Mouse (Mus musculus): ENCODE data around the gene Vangl2. TPM values are rescaled to one million over a fixed set of nuclear protein-coding genes. Genes with fewer than 3 reads are reported as not detected.

Vangl2 gene
- polyA plus RNA-seq, 1 experiment from 2014 or later: 52.2 TPM

DNA sequence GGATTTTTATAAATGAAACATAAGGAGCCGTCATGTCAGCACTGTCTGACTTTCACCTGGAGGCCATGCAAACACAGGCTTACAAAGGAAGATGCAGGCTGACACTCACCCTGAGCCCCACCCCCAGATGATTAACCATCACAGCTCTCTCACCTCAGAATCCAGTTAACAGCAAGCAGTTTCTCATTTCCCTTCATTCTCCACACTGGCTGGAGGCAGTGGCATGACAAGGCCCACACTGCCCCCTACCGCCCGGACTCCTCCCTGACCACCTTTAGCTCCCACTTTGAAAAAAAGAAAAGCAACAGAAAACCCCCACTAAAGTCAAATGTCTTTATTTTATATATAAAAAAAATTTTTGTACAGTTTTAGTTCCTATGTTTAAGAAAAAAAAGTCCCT, 27.6 kb downstream of the Vangl2 start:
- H3K9ac ChIP-seq (replicated peaks; ENCODE audit: low read depth, low read length): no peak overlapping the region
- WGBS: 54% methylated on average over 3 of the region's 3 CpGs
- H3K4me2 ChIP-seq (ENCODE audit: low read depth, low read length): no peak overlapping the region
- no peaks in the 10 kb centered on the region for H3K9me3 ChIP-seq (ENCODE audit: control insufficient read depth, low read length)
- no peak overlapping the region for H3K4me3 ChIP-seq (ENCODE audit: low read depth, low read length)
- peaks cover 4% of the 10 kb centered on the region; the same call in 1 of the 2 replicates for H3K4me1 ChIP-seq (ENCODE audit: control insufficient read depth, insufficient read depth, low read length)
- H3K36me3 ChIP-seq (ENCODE audit: control insufficient read depth, insufficient read depth, low read length): peaks cover 31% of the 10 kb centered on the region
- no peak overlapping the region for H3K27ac ChIP-seq (ENCODE audit: low read depth, low read length)
- peak; percentile 25; the same call in 1 of the 2 replicates for ATAC-seq (ENCODE audit: low read depth)
- no peaks in the 10 kb centered on the region for H3K27me3 ChIP-seq (ENCODE audit: control insufficient read depth, insufficient read depth, low read length)

DNA sequence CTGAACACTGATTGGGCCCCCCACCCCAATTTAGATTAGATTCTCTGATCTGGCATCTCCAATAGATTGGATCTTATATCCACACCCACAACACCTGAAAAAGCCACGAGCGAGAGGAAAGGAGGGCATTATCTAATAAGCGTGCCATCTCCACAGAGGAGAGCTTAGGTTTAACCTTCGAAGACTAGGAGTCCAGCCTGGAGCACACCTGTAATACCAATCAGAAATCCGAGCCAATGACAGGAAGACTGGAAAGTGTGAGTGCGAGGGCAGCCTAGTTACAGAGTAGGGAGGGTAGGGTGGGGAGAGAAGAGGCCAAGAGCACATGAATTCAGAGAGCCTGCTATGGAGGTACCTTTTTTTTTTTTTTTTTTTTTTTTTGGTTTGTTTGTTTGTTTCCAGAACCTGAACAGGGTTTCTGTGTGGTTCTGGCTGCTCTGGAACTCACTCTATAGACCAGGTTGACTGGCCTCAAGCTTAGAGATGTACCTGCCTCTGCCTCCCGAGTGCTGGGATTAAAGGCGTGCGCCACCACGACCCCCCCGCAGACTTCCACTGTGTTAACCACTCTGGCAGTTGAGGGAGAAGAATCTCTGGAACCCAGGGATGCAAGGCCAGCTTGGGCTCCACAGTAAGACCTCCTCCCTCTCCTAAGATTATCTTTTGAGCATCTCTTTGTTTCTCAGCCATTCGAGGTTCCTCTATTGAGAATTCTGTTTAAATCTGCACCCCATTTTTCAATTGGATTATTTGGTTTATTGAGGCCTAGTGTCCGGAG, 29.2 kb downstream of the Vangl2 start:
- peaks cover 4% of the 10 kb centered on the region; the same call in 1 of the 2 replicates for H3K4me1 ChIP-seq (ENCODE audit: control insufficient read depth, insufficient read depth, low read length)
- no peak for ATAC-seq (ENCODE audit: low read depth)
- H3K27ac ChIP-seq (ENCODE audit: low read depth, low read length): no peak overlapping the region
- H3K9me3 ChIP-seq (ENCODE audit: control insufficient read depth, low read length): no peaks in the 10 kb centered on the region
- no peak overlapping the region for H3K9ac ChIP-seq (replicated peaks; ENCODE audit: low read depth, low read length)
- 93% methylated on average over 13 of the region's 13 CpGs for WGBS
- no peak overlapping the region for H3K4me2 ChIP-seq (ENCODE audit: low read depth, low read length)
- no peaks in the 10 kb centered on the region for H3K27me3 ChIP-seq (ENCODE audit: control insufficient read depth, insufficient read depth, low read length)
- H3K36me3 ChIP-seq (ENCODE audit: control insufficient read depth, insufficient read depth, low read length): peaks cover 16% of the 10 kb centered on the region; the same call in 1 of the 2 replicates
- no peak overlapping the region for H3K4me3 ChIP-seq (ENCODE audit: low read depth, low read length)

DNA sequence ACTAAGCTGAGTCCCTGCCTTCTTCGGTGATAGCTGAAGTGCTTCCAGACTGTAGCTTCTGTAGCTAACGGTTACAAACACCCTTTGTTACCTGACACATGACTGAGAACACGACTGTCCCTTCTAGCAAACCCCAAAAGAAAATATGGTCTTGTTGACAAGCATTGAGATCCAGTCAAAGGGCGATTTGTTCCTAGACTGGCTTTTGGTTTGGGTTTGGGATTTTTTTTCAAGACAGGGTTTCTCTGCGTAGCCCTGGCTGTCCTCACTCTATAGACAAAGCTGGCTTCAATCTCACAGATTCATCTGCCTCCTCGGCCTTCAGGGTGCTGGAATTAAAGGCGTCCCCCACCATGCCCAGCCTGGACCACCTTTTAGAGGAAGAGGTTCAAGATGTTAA, 31.5 kb downstream of the Vangl2 start:
- Histone ChIP-seq H3K36me3 (ENCODE audit: control insufficient read depth, insufficient read depth, low read length) (no peaks in the 10 kb centered on the region), H3K4me2 (ENCODE audit: low read depth, low read length) (no peak overlapping the region), H3K27me3 (ENCODE audit: control insufficient read depth, insufficient read depth, low read length) (no peaks in the 10 kb centered on the region), H3K9me3 (ENCODE audit: control insufficient read depth, low read length) (no peaks in the 10 kb centered on the region), H3K9ac (replicated peaks; ENCODE audit: low read depth, low read length) (no peak overlapping the region), H3K27ac (ENCODE audit: low read depth, low read length) (no peak overlapping the region), H3K4me3 (ENCODE audit: low read depth, low read length) (no peak overlapping the region), H3K4me1 (ENCODE audit: control insufficient read depth, insufficient read depth, low read length) (peaks cover 4% of the 10 kb centered on the region; the same call in 1 of the 2 replicates)
- no peak for ATAC-seq (ENCODE audit: low read depth)
- WGBS: 69% methylated on average over 7 of the region's 7 CpGs

DNA sequence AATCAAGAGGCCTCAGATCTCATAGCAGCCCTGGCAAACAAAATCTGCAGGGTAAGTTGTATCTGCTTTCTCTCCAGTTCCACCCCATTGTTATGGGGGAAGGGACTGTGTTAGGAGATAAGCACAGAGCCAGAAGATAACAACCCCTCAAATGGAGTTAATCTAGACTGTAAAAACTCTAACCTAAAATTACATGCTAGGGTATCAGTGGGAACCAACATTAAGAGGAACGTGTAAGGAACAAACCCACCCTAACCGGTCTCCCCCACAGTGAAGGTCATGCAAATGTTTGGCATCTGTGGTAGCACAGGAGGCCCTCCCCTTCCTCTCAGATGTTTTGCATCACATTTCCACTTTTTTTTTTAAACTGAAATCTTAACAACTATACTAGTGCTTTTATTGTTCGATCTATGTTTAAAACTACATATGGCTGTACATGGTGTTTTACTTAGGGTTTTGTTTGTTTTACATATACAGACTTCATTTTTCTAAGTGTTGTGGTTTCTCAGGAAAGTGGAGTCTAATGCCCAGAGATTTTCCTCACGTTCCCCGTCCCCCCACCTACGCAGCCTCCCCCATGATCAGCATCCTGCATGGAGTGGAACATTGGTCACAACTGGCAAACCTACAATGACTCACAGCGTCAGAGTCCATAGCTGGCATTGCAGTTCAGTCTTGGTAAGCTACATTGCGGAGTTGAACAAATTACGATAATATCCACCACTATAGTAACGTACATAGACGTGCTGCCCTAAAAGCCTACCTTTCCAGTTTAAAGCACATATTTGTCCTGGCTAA, 33.1 kb downstream of the Vangl2 start:
- H3K36me3 ChIP-seq (ENCODE audit: control insufficient read depth, insufficient read depth, low read length): no peaks in the 10 kb centered on the region
- no peak for ATAC-seq (ENCODE audit: low read depth)
- H3K27ac ChIP-seq (ENCODE audit: low read depth, low read length): no peak overlapping the region
- no peaks in the 10 kb centered on the region for H3K4me1 ChIP-seq (ENCODE audit: control insufficient read depth, insufficient read depth, low read length)
- no peaks in the 10 kb centered on the region for H3K27me3 ChIP-seq (ENCODE audit: control insufficient read depth, insufficient read depth, low read length)
- H3K4me2 ChIP-seq (ENCODE audit: low read depth, low read length): no peak overlapping the region
- H3K4me3 ChIP-seq (ENCODE audit: low read depth, low read length): no peak overlapping the region
- WGBS: 87% methylated on average over 11 of the region's 11 CpGs
- H3K9ac ChIP-seq (replicated peaks; ENCODE audit: low read depth, low read length): no peak overlapping the region
- H3K9me3 ChIP-seq (ENCODE audit: control insufficient read depth, low read length): no peaks in the 10 kb centered on the region

DNA sequence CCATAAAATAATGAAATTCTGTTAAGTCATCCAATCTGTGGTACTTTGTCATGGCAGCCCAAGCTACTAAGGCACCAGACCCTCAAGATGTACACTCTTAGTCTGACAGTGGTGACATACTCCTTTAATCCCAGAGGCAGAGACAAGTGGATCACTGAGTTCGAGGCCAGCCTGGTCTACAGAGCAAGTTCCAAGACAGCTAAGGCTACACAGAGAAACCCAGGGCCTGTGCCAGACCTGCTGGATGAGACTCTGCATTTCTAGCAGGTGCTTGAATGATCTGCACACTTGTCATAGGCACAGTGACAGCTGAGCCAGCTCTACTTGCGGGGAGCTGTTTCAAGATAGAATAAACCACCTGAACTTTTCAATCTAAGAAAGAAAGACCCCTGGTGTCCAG, 33.7 kb downstream of the Vangl2 start:
- no peak for ATAC-seq (ENCODE audit: low read depth)
- no peaks in the 10 kb centered on the region for H3K27me3 ChIP-seq (ENCODE audit: control insufficient read depth, insufficient read depth, low read length)
- H3K9me3 ChIP-seq (ENCODE audit: control insufficient read depth, low read length): no peaks in the 10 kb centered on the region
- H3K27ac ChIP-seq (ENCODE audit: low read depth, low read length): no peak overlapping the region
- no peak overlapping the region for H3K4me3 ChIP-seq (ENCODE audit: low read depth, low read length)
- no peak overlapping the region for H3K4me2 ChIP-seq (ENCODE audit: low read depth, low read length)
- H3K4me1 ChIP-seq (ENCODE audit: control insufficient read depth, insufficient read depth, low read length): no peaks in the 10 kb centered on the region
- 90% methylated on average over 2 of the region's 2 CpGs for WGBS
- no peaks in the 10 kb centered on the region for H3K36me3 ChIP-seq (ENCODE audit: control insufficient read depth, insufficient read depth, low read length)
- no peak overlapping the region for H3K9ac ChIP-seq (replicated peaks; ENCODE audit: low read depth, low read length)

DNA sequence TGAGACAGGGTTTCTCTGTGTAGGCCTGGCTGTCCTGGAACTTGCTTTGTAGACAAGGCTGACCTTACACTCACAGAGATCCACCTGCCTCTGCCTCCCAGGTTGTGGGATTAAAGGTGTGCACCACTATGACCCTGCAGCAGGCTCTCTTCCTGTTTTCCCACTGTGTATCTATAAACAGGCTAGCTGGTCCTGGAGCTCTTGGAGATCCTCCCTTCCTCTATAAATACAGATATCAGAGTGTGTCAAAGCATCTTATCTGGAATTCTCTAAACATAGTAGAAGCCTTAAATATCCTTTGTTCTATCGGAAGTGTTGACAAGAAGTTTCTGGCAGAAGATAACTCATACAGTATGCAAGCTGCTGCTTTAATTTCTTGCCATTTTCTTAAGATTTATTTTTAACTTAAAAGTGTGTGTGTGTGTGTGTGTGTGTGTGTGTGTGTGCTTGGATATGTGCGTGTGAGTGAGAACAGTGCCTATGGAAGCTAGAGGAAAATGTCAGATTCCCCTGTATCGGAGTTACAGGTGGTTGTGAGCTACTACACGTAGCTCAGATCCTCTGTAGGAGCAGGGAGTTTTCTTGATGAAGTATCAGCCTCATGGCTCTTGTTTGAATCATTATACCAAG, 35.2 kb downstream of the Vangl2 start:
- Histone ChIP-seq H3K27me3 (ENCODE audit: control insufficient read depth, insufficient read depth, low read length) (no peaks in the 10 kb centered on the region), H3K4me3 (ENCODE audit: low read depth, low read length) (no peak overlapping the region), H3K9me3 (ENCODE audit: control insufficient read depth, low read length) (0 out of 2 replicates have a peak, but pooled peaks cover 3% of the 10 kb centered on the region), H3K4me2 (ENCODE audit: low read depth, low read length) (no peak overlapping the region), H3K9ac (replicated peaks; ENCODE audit: low read depth, low read length) (no peak overlapping the region), H3K36me3 (ENCODE audit: control insufficient read depth, insufficient read depth, low read length) (no peaks in the 10 kb centered on the region), H3K4me1 (ENCODE audit: control insufficient read depth, insufficient read depth, low read length) (no peaks in the 10 kb centered on the region), H3K27ac (ENCODE audit: low read depth, low read length) (no peak overlapping the region)
- WGBS: 87% methylated on average over 4 of the region's 4 CpGs
- ATAC-seq (ENCODE audit: low read depth): no peak

DNA sequence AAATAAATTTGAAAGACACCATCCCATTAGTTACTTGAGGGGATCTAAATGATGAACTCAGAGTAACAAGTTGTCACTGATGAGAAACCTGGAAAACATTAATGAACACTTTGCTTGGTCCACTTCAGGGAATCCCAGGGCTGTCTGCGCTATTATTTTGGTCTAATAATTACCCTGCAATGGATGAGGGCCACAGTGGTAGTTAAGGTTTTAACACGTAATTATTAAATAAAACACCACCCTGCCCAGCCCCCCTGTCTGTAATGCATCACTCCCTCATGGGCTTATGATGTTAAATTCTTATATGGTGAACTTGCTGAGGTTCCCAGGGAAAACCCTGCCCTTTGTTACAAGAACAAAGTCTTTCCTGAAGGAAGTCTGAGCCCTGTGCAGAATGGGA, 36.4 kb downstream of the Vangl2 start:
- Histone ChIP-seq H3K36me3 (ENCODE audit: control insufficient read depth, insufficient read depth, low read length) (no peaks in the 10 kb centered on the region), H3K4me3 (ENCODE audit: low read depth, low read length) (no peak overlapping the region), H3K9ac (replicated peaks; ENCODE audit: low read depth, low read length) (no peak overlapping the region), H3K27ac (ENCODE audit: low read depth, low read length) (no peak overlapping the region), H3K4me2 (ENCODE audit: low read depth, low read length) (no peak overlapping the region), H3K4me1 (ENCODE audit: control insufficient read depth, insufficient read depth, low read length) (no peaks in the 10 kb centered on the region), H3K9me3 (ENCODE audit: control insufficient read depth, low read length) (0 out of 2 replicates have a peak, but pooled peaks cover 3% of the 10 kb centered on the region), H3K27me3 (ENCODE audit: control insufficient read depth, insufficient read depth, low read length) (no peaks in the 10 kb centered on the region)
- WGBS: 94% methylated on average over 2 of the region's 2 CpGs
- ATAC-seq (ENCODE audit: low read depth): no peak

DNA sequence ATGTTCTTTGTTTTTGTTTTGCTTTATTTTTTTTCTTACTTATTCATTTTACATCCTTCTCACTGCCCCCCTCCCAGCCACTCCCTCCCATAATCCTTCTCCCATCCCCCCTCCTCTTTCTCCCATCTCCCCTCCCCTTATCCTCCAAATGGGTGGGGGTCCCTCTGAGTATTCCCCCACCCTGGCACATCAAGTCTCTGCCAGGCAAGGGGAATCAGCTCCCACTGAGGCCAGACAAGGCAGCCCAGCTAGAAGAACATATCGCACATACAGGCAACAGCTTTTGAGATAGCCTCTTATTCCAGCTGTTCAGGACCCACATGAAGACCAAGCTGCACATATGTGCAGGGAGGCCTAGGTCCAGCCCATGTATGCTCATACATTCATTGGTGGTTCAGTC, 44.1 kb downstream of the Vangl2 start:
- H3K36me3 ChIP-seq (ENCODE audit: control insufficient read depth, insufficient read depth, low read length): no peaks in the 10 kb centered on the region
- H3K9ac ChIP-seq (replicated peaks; ENCODE audit: low read depth, low read length): no peak overlapping the region
- H3K4me3 ChIP-seq (ENCODE audit: low read depth, low read length): no peak overlapping the region
- no peaks in the 10 kb centered on the region for H3K4me1 ChIP-seq (ENCODE audit: control insufficient read depth, insufficient read depth, low read length)
- 0 out of 2 replicates have a peak, but pooled peaks cover 3% of the 10 kb centered on the region for H3K9me3 ChIP-seq (ENCODE audit: control insufficient read depth, low read length)
- no peak for ATAC-seq (ENCODE audit: low read depth)
- no peaks in the 10 kb centered on the region for H3K27me3 ChIP-seq (ENCODE audit: control insufficient read depth, insufficient read depth, low read length)
- WGBS: 100% methylated on average over 1 of the region's 1 CpGs
- no peak overlapping the region for H3K4me2 ChIP-seq (ENCODE audit: low read depth, low read length)
- H3K27ac ChIP-seq (ENCODE audit: low read depth, low read length): no peak overlapping the region

All from neural tube, embryonic 14.5 days (tissue).